Mouse (Mus musculus): ENCODE results near the gene Fbxo48. TPM values are rescaled to one million over a fixed set of nuclear protein-coding genes. Genes with fewer than 3 reads are reported as not detected.

The Fbxo48 gene
- polyA plus RNA-seq, 1 experiment from 2014 or later: 1.1 TPM

Other genes starting within 250 kb of the Fbxo48 start
- gene Egfr, start 199.2 kb upstream of the Fbxo48 start, polyA plus RNA-seq (2015; fragmentation: Nextera tagmentation; extraction: Ambion mirVana): 4.0 and 4.9 TPM in 2 replicates
- 31.4 and 32.4 TPM in 2 replicates for gene Cnrip1, start 100.2 kb downstream of the Fbxo48 start, polyA plus RNA-seq (2015; fragmentation: Nextera tagmentation; extraction: Ambion mirVana)
- 1.6 TPM in 2 replicates for gene Plek, start 101.0 kb downstream of the Fbxo48 start, polyA plus RNA-seq (2015; fragmentation: Nextera tagmentation; extraction: Ambion mirVana)
- gene Ppp3r1, start 207.9 kb downstream of the Fbxo48 start, polyA plus RNA-seq (2015; fragmentation: Nextera tagmentation; extraction: Ambion mirVana): 84.6 and 86.5 TPM in 2 replicates
- 27.6 and 30.0 TPM in 2 replicates for gene Wdr92, start 230.7 kb downstream of the Fbxo48 start, polyA plus RNA-seq (2015; fragmentation: Nextera tagmentation; extraction: Ambion mirVana)

Data from kidney, embryonic 16.5 days (tissue).